Mouse (Mus musculus): ENCODE measurements at regions not wholly inside any gene's neighbourhood (a gene's known extent, or its start where the extent isn't known, plus 50 kb on each side); places are given as distances from the start of the nearest gene placed in this dataset.
A peak's percentile ranks its signal among the peaks of the same experiment; 100 is the strongest.

GRCm38 (mm10) chr1:10933206-10933605 lies 480.7 kb upstream of the A830018L16Rik start:
- TF ChIP-seq CTCF (IDR thresholded peaks at IDR 0.05) (no peak), EP300 (IDR thresholded peaks at IDR 0.05) (peak; percentile 47; the same call in 1 of the 2 replicates)

Data from lung, postnatal 0 days (tissue).